Mouse (Mus musculus) cerebellum, adult 2 months (tissue): Measurements from ENCODE around the gene Mafg. TPM values are rescaled to one million over a fixed set of nuclear protein-coding genes. Genes with fewer than 3 reads are reported as not detected.

Experiments used
- DNase-seq, 2 experiments: peaks; one replicate each; pipeline ENCODE4 v3.0.0; 2021
- H3K27ac ChIP-seq: fragments of 200-500 bp; 2 replicates; pipeline ENCODE4 v1.5.1; 2012; ENCODE audit warnings: low read length, control low read depth, inconsistent platforms; ENCODE audit not compliant: insufficient read depth
- H3K27me3 ChIP-seq: fragments of 200-500 bp; 2 replicates; pipeline ENCODE4 v1.6.1; 2012; ENCODE audit warnings: inconsistent platforms, mild to moderate bottlenecking, low read length, moderate library complexity; ENCODE audit not compliant: control insufficient read depth, insufficient read depth
- H3K4me1 ChIP-seq: fragments of 200-500 bp; 2 replicates; pipeline ENCODE4 v1.6.1; 2011; ENCODE audit warnings: low read length; ENCODE audit not compliant: control insufficient read depth, insufficient read depth
- H3K4me3 ChIP-seq: fragments of 200-500 bp; replicated peaks from 2 replicates; pipeline ENCODE3; 2011; ENCODE audit warnings: mild to moderate bottlenecking, low read depth, low read length, control low read depth; ENCODE audit not compliant: insufficient read depth
- CTCF ChIP-seq: fragments of 200-500 bp; IDR thresholded peaks from 2 replicates; pipeline ENCODE4 v1.5.1; 2011; ENCODE audit warnings: low read depth, mild to moderate bottlenecking, control low read depth, low read length, moderate library complexity, borderline replicate concordance; ENCODE audit not compliant: insufficient read depth
- POLR2A ChIP-seq: fragments of 200-500 bp; IDR thresholded peaks from 2 replicates; pipeline ENCODE4 v1.6.1; 2011; ENCODE audit warnings: low read length, control low read depth, borderline replicate concordance; ENCODE audit not compliant: insufficient read depth
- WGBS: fragments of 180-500 bp; shearing (Covaris S2); methylation state at CpG from one replicate; pipeline ENCODE4 v1.1.7; 2018; 5-methylcytosine and 5-hydroxymethylcytosine counted together
- polyA plus RNA-seq: library from polyadenylated mRNA; depleted of rRNA; stranded (reverse); fragments of >200 nt; gene quantifications from 2 replicates; pipeline ENCODE4 v1.2.3, GENCODE M21; 2012; rRNA removed

Gene Mafg
- polyA plus RNA-seq, 1 experiment = 65.3 TPM

DNA sequence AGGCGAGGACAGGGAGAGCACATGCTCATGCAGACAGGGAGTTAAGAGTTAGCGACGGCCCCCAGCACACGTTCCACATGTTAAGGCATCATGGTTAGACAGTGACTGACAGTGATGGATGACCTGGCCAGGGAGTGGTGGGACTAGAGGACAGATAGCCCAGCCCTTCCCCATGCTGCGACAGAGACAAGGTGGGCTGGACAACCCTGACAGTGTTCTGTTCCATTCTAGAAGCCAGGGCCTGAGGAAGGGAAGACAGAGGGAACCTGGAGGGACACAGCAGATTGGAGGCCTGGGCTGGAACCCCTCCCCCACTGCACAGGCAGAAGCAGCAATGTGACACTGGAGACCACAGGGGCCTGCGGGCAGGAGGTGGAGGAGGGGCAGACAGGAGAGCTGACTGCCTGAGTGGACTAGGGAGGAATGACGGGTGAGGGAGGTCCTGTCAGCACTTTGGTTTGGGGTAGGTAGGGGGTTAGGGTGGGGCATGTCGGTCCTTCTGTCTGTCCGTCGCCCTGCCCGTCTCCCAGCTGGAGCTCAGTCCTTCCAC lies 54.6 kb downstream of the Mafg start:
- peak; percentile 29 to 30 for DNase-seq
- WGBS = 85% methylated on average over 11 of the region's 11 CpGs
- Histone ChIP-seq H3K27ac (no peak overlapping the region), H3K4me1 (peaks cover 13% of the 10 kb centered on the region), H3K4me3 (no peak overlapping the region), H3K27me3 (no peaks in the 10 kb centered on the region)
- no peak for TF ChIP-seq CTCF
- TF ChIP-seq POLR2A = no peak

DNA sequence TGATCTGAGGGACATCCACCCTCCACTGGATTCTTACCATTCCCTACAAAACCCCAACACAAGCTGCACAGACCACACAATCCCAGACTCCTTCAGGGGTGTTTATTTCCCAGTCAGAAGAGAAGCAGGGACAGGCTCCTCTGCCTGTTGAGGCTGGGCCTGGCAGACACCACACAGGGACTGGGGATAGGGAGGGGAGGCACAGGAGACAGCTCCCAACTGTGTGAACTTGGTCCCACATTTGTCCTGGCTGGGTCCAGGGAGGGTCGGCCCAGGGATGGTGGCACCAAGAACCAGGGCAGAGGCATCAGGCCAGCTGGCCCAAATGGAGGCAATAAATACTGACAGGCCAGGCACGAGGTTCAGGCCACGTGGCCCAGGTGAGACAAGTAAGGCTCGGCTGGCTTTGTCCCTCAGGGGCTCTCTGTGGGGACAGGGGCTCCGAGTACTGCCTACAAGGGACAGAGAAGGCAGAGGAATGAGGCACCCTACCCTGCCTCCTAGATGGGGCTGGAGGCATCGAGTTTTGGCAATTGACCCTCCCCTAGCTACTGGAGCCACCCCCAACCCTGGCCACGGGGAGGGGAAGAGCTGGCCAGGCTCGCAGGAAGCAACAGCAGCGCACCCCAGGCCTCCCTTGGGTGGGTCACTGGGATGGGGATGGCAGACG lies 55.2 kb downstream of the Mafg start:
- no peaks in the 10 kb centered on the region for H3K27me3 ChIP-seq
- H3K27ac ChIP-seq = no peak overlapping the region
- no peak for DNase-seq
- peaks cover 13% of the 10 kb centered on the region for H3K4me1 ChIP-seq
- H3K4me3 ChIP-seq = no peak overlapping the region
- 54% methylated on average over 10 of the region's 10 CpGs for WGBS
- no peak for TF ChIP-seq POLR2A
- no peak for TF ChIP-seq CTCF

DNA sequence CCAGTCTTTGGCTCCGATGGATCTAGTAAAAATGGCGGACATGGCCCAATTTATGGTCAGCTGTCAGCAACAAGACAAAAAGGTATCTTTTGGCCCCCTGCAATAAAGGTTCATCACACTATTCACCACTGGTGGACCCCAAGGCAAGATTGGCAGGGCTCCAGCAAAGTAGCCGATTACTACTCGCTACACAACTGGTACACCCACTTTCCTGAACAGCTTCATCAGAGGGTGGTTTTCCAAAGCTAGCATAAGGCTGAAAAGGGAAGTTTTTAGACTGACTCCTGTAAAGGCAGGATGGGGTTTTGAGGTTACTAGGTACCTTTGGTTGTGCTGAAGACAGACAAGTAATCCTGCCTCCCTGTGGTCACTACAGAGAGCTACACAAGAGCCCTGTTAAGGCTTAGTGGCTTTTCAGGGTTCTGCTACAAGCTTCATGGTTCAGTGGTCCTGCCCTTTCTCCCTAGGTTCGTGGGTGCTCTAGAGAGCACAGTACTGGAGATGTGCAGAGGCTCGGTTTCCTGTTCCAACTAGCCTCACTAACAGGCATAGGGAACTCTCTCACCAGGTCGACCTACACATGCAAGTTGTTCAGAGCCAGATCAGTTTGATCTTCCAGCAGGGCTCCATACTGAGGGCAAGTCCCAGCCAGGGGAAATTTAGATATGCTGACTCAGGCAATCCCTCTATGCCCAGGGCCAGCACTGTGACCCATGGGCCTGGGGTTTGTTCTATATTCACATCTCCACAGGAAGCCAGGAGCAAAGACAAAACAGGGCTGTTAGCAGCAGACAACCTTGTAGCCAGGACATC lies 56.0 kb downstream of the Mafg start:
- peak in 1 of 2 experiments; percentile 36 for DNase-seq
- H3K4me3 ChIP-seq = no peak overlapping the region
- H3K4me1 ChIP-seq = peaks cover 13% of the 10 kb centered on the region
- 71% methylated on average over 7 of the region's 7 CpGs for WGBS
- no peaks in the 10 kb centered on the region for H3K27me3 ChIP-seq
- TF ChIP-seq POLR2A = no peak
- peak; percentile 23; the same call in 1 of the 2 replicates for TF ChIP-seq CTCF
- H3K27ac ChIP-seq = no peak overlapping the region

DNA sequence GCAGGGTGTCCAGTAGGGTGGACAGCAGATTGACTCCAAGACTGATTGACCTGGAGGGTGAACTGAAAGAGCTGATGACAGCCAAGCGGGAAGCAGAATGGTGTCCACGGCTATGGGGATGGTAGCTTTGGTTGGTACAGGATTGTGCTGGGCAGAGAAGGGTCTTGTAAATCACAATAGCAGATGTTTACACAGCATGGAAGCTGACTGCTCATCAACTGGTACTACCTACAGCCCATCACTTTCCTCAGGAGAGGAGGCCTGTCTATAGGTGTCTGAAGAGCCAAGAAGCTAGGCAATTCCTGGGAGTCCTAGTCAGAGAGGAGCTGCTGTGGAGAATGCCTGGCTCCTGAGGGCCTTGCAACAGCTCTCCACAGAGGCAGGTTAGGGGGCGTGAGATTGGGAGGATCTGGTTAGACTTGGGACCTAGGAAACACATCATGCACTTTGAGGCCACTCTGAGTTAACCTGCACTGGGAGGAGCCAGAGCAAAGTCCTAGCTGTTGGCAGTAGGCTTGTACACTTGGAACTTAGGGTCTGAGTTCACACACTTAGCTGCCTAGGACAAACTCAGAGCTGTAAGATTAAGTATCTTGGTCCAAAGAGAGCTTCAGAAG lies 56.9 kb downstream of the Mafg start:
- H3K4me3 ChIP-seq = no peak overlapping the region
- no peak for TF ChIP-seq CTCF
- no peak for TF ChIP-seq POLR2A
- no peak overlapping the region for H3K27ac ChIP-seq
- H3K4me1 ChIP-seq = peaks cover 13% of the 10 kb centered on the region
- no peaks in the 10 kb centered on the region for H3K27me3 ChIP-seq
- no peak for DNase-seq
- WGBS = 71% methylated on average over 3 of the region's 3 CpGs

DNA sequence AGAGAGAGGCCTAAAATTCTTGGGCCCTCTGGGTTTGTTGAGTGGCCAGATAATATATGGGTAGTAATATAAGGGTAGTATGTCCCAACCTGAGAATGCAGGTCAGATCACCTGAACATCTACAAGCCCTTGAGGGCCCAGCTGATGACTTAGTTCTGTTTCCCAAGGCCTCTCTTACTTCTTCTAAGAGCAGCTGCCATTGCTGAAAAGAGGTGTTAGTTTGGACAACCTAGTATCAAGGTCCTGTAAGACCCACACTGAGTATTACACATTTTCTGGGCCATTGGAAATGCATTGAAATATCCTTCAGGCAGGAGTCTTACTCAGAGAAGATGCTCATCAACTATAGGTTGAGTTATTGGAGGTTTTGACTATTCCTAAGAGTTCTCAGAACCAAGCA lies 57.5 kb downstream of the Mafg start:
- TF ChIP-seq CTCF (no peak), POLR2A (no peak)
- no peak overlapping the region for H3K4me3 ChIP-seq
- H3K27me3 ChIP-seq = no peaks in the 10 kb centered on the region
- H3K27ac ChIP-seq = no peak overlapping the region
- DNase-seq = no peak
- H3K4me1 ChIP-seq = peaks cover 13% of the 10 kb centered on the region

Other genes with a start within 250 kb of the Mafg start
- 54.2 and 56.3 TPM in 2 replicates for gene Nploc4, start 195.9 kb downstream of the Mafg start, polyA plus RNA-seq
- gene Tspan10, start 191.0 kb downstream of the Mafg start, polyA plus RNA-seq = 0.05 and 0.06 TPM in 2 replicates
- gene Pde6g, start 180.1 kb downstream of the Mafg start, polyA plus RNA-seq = 1.5 and 1.6 TPM in 2 replicates
- gene Oxld1, start 175.5 kb downstream of the Mafg start, polyA plus RNA-seq = 15.5 and 20.0 TPM in 2 replicates
- gene Ccdc137, start 175.5 kb downstream of the Mafg start, polyA plus RNA-seq = 27.3 and 28.3 TPM in 2 replicates
- 42.7 and 56.5 TPM in 2 replicates for gene Arl16, start 166.0 kb downstream of the Mafg start, polyA plus RNA-seq
- 108 and 119 TPM in 2 replicates for gene Mrpl12, start 149.0 kb downstream of the Mafg start, polyA plus RNA-seq
- 38.9 and 39.3 TPM in 2 replicates for gene Slc25a10, start 141.8 kb downstream of the Mafg start, polyA plus RNA-seq
- gene Gcgr, start 102.9 kb downstream of the Mafg start, polyA plus RNA-seq = 1.8 and 2.1 TPM in 2 replicates
- 159 and 168 TPM in 2 replicates for gene Mcrip1, start 83.9 kb downstream of the Mafg start, polyA plus RNA-seq
- gene Ppp1r27, start 82.5 kb downstream of the Mafg start, polyA plus RNA-seq = not detected in 2 replicates
- 98.4 and 105 TPM in 2 replicates for gene P4hb, start 60.3 kb downstream of the Mafg start, polyA plus RNA-seq
- 288 and 305 TPM in 2 replicates for gene Arhgdia, start 52.0 kb downstream of the Mafg start, polyA plus RNA-seq
- 42.6 and 51.8 TPM in 2 replicates for gene Alyref, start 35.2 kb downstream of the Mafg start, polyA plus RNA-seq
- gene Anapc11, start 35.2 kb downstream of the Mafg start, polyA plus RNA-seq = 168 and 178 TPM in 2 replicates
- gene Npb, start 25.1 kb downstream of the Mafg start, polyA plus RNA-seq = 4.7 and 5.6 TPM in 2 replicates
- gene Pcyt2, start 15.7 kb downstream of the Mafg start, polyA plus RNA-seq = 401 and 403 TPM in 2 replicates
- gene Sirt7, start 8.4 kb downstream of the Mafg start, polyA plus RNA-seq = 76.9 and 80.5 TPM in 2 replicates
- 2.1 and 2.3 TPM in 2 replicates for gene Pycr1, start 10.2 kb upstream of the Mafg start, polyA plus RNA-seq
- 3.3 and 4.5 TPM in 2 replicates for gene Myadml2, start 14.6 kb upstream of the Mafg start, polyA plus RNA-seq
- gene Notum, start 27.6 kb upstream of the Mafg start, polyA plus RNA-seq = 5.9 TPM in 2 replicates
- gene Aspscr1, start 39.4 kb upstream of the Mafg start, polyA plus RNA-seq = 56.1 and 59.4 TPM in 2 replicates
- gene Cenpx, start 80.1 kb upstream of the Mafg start, polyA plus RNA-seq = 40.1 and 43.0 TPM in 2 replicates
- gene Lrrc45, start 80.3 kb upstream of the Mafg start, polyA plus RNA-seq = 86.6 and 96.0 TPM in 2 replicates
- gene Rac3, start 87.9 kb upstream of the Mafg start, polyA plus RNA-seq = 66.1 and 67.0 TPM in 2 replicates
- 36.4 and 36.5 TPM in 2 replicates for gene Dcxr, start 93.7 kb upstream of the Mafg start, polyA plus RNA-seq
- 1.9 and 3.1 TPM in 2 replicates for gene Cbr2, start 98.5 kb upstream of the Mafg start, polyA plus RNA-seq
- gene Hmga1b, start 129.2 kb upstream of the Mafg start, polyA plus RNA-seq = 2.5 and 3.1 TPM in 2 replicates
- gene Rfng, start 150.6 kb upstream of the Mafg start, polyA plus RNA-seq = 106 and 113 TPM in 2 replicates
- gene Gps1, start 150.7 kb upstream of the Mafg start, polyA plus RNA-seq = 238 and 248 TPM in 2 replicates
- 47.4 and 52.3 TPM in 2 replicates for gene Dus1l, start 162.8 kb upstream of the Mafg start, polyA plus RNA-seq
- gene Fasn, start 190.9 kb upstream of the Mafg start, polyA plus RNA-seq = 246 and 274 TPM in 2 replicates